Mouse (Mus musculus): ENCODE results near the gene Jak3.

DNA sequence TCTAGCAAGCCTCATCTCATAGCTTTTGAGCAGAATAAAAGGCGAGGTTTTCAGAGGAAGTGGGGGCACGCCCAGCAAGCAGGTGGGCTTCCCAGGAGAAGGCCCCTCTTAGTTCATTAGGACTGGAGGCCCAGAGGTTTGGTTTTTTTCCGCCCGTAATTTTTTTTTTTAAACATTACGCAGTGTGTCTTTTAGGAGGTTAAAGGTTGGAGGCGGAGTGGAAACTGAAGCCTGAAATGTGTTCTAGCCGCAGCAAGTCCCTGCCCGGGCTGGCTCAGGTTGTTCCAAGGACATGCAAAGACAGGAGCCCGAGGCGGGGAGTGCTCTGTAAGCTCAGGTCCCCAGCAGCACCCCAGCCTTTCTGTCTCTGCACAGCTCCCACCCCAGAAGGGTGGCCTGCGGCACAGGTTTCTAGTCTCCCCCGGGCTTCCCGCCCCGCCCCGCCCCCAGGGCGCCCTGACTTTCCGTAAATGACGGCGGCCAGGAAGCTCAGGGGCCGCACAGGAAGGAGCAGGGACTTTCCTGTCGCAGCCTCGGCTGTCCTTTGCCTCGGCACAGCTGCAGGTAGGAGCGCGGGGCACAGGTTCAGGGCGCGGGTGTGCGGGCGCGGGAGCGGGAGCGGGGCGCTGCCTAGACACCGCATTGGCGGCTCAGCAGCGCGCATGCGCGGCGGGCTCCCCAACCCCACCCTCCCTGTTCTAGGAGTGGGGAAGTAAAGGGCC, at the start of gene Jak3:
- TF ChIP-seq CTCF (IDR thresholded peaks at IDR 0.05; ENCODE audit: borderline replicate concordance, control insufficient read depth, extremely low read depth, insufficient read depth, low read length, poor library complexity) (0 out of 2 replicates have a peak, but pooled peaks have one; percentile 37), POLR2A (IDR thresholded peaks at IDR 0.05; ENCODE audit: control insufficient read depth, extremely low read depth, insufficient read depth, low read length, poor library complexity) (0 out of 2 replicates have a peak, but pooled peaks have one; percentile 33)
